Mouse (Mus musculus) forebrain, embryonic 16.5 days (tissue): ENCODE data around the gene Arpc2. TPM values are rescaled to one million over a fixed set of nuclear protein-coding genes. Genes with fewer than 3 reads are reported as not detected.

Experiments
- ATAC-seq: fragments of 200-750 bp; cut with Nextera tagmentation; 2 replicates; pipeline ENCODE4 v1.8.0; 2017; ENCODE audit warnings: mild to moderate bottlenecking, moderate library complexity
- H3K27ac ChIP-seq: fragments of 300-500 bp; sonication (generic); 2 replicates; pipeline ENCODE4 v1.5.1; 2014; ENCODE audit warnings: low read length, control low read depth
- H3K27me3 ChIP-seq: fragments of 300-500 bp; sonication (generic); replicated peaks from 2 replicates; pipeline ENCODE4 v1.6.1; 2014; ENCODE audit warnings: low read length; ENCODE audit not compliant: control insufficient read depth, insufficient read depth
- H3K36me3 ChIP-seq: fragments of 300-500 bp; sonication (generic); 2 replicates; pipeline ENCODE4 v1.6.1; 2014; ENCODE audit not compliant: control insufficient read depth, insufficient read depth
- H3K4me1 ChIP-seq: fragments of 300-500 bp; sonication (generic); replicated peaks from 2 replicates; pipeline ENCODE4 v1.6.1; 2014; ENCODE audit warnings: low read length; ENCODE audit not compliant: control insufficient read depth, insufficient read depth
- H3K4me2 ChIP-seq: fragments of 300-500 bp; sonication (generic); 2 replicates; pipeline ENCODE4 v1.6.1; 2014; ENCODE audit warnings: mild to moderate bottlenecking, low read length, control low read depth
- H3K4me3 ChIP-seq: fragments of 300-500 bp; sonication (generic); replicated peaks from 2 replicates; pipeline ENCODE4 v1.5.1; 2014; ENCODE audit warnings: mild to moderate bottlenecking, low read length, control low read depth
- H3K9ac ChIP-seq: fragments of 300-500 bp; sonication (generic); replicated peaks from 2 replicates; pipeline ENCODE4 v1.6.1; 2014; ENCODE audit warnings: low read depth, low read length, control low read depth
- H3K9me3 ChIP-seq: fragments of 300-500 bp; sonication (generic); 2 replicates; pipeline ENCODE4 v1.6.1; 2016; ENCODE audit warnings: low read length; ENCODE audit not compliant: control insufficient read depth
- WGBS: fragments of 180-500 bp; shearing (Covaris S2); extraction: QIAGEN DNeasy Blood & Tissue Kit; methylation state at CpG from one replicate; pipeline ENCODE4 v1.1.7; 2014; 5-methylcytosine and 5-hydroxymethylcytosine counted together
- polyA plus RNA-seq: library from polyadenylated mRNA; unstranded; fragments of >200 nt; fragmentation: Nextera tagmentation; extraction: Ambion mirVana; gene quantifications from 2 replicates; pipeline ENCODE4 v1.2.1, GENCODE M21; 2015

Arpc2 gene
- polyA plus RNA-seq, result 413 and 455 TPM in 2 replicates

- 2% methylated on average over 45 of the region's 55 CpGs for WGBS
- no peaks in the 10 kb centered on the region for H3K27me3 ChIP-seq
- ATAC-seq, result peak; percentile 96
- peak within 1 kb of the TSS; percentile 91 for H3K9ac ChIP-seq
- H3K4me2 ChIP-seq, result peak within 1 kb of the TSS; percentile 82
- H3K27ac ChIP-seq, result peak within 1 kb of the TSS; percentile 82
- H3K4me1 ChIP-seq, result peaks cover 31% of the 10 kb centered on the region
- no peaks in the 10 kb centered on the region for H3K9me3 ChIP-seq
- no peaks in the 10 kb centered on the region for H3K36me3 ChIP-seq
- H3K4me3 ChIP-seq, result peak within 1 kb of the TSS; percentile 99
Measured at GRCm38 (mm10) chr1:74235938-74236589, at the start of gene Arpc2. Gene Arpc2 (plus strand): TSS chr1:74236084.

- Histone ChIP-seq H3K27ac (no peak overlapping the region), H3K27me3 (no peaks in the 10 kb centered on the region), H3K9me3 (no peaks in the 10 kb centered on the region), H3K4me3 (no peak overlapping the region), H3K4me2 (no peak overlapping the region), H3K4me1 (no peaks in the 10 kb centered on the region), H3K9ac (no peak overlapping the region), H3K36me3 (no peaks in the 10 kb centered on the region)
- ATAC-seq, result no peak
- 95% methylated on average over 7 of the region's 7 CpGs for WGBS
Measured at GRCm38 (mm10) chr1:74190471-74190870, 45.4 kb upstream of the Arpc2 start.

GRCm38 (mm10) chr1:74192711-74193110 lies 43.2 kb upstream of the Arpc2 start:
- H3K27me3 ChIP-seq, result no peaks in the 10 kb centered on the region
- no peaks in the 10 kb centered on the region for H3K9me3 ChIP-seq
- no peak overlapping the region for H3K4me3 ChIP-seq
- WGBS, result 84% methylated on average over 2 of the region's 2 CpGs
- ATAC-seq, result no peak
- H3K4me2 ChIP-seq, result no peak overlapping the region
- H3K27ac ChIP-seq, result no peak overlapping the region
- H3K36me3 ChIP-seq, result no peaks in the 10 kb centered on the region
- no peak overlapping the region for H3K9ac ChIP-seq
- no peaks in the 10 kb centered on the region for H3K4me1 ChIP-seq

DNA sequence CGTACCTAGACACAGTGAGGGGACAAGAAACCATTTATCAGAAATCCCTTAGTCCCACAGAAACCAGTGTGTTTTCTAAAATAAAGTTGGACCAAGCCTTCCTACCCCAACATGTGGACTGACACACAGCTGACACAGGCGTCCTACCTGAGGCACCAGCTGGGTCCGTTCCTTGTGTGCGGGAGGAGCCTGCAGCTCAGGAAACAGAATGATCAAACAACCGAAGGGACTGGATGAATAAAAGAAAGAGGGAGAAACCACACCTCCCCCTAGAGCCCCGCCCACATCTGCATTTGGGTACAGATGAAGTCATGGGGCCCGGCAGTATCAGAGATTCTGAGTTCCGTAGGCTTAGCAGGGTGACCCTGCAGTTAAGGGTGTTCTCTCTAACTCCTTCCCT lies 41.4 kb upstream of the Arpc2 start, which contains the start of gene Cxcr1:
Gene Cxcr1 (minus strand): TSS at position 187 of the 400 bp plus-strand sequence.
- Histone ChIP-seq H3K9me3 (no peaks in the 10 kb centered on the region), H3K4me3 (no peak within 1 kb of the TSS), H3K4me2 (no peak within 1 kb of the TSS), H3K9ac (no peak within 1 kb of the TSS), H3K36me3 (no peaks in the 10 kb centered on the region), H3K4me1 (no peaks in the 10 kb centered on the region), H3K27me3 (no peaks in the 10 kb centered on the region), H3K27ac (no peak within 1 kb of the TSS)
- ATAC-seq, result no peak
- WGBS, result 69% methylated on average over 8 of the region's 8 CpGs

GRCm38 (mm10) chr1:74195961-74196360 lies 39.9 kb upstream of the Arpc2 start:
- no peaks in the 10 kb centered on the region for H3K27me3 ChIP-seq
- no peak overlapping the region for H3K4me2 ChIP-seq
- no peak overlapping the region for H3K27ac ChIP-seq
- 49% methylated on average over 7 of the region's 7 CpGs for WGBS
- H3K4me3 ChIP-seq, result no peak overlapping the region
- no peaks in the 10 kb centered on the region for H3K4me1 ChIP-seq
- H3K36me3 ChIP-seq, result no peaks in the 10 kb centered on the region
- ATAC-seq, result no peak
- no peak overlapping the region for H3K9ac ChIP-seq
- no peaks in the 10 kb centered on the region for H3K9me3 ChIP-seq

DNA sequence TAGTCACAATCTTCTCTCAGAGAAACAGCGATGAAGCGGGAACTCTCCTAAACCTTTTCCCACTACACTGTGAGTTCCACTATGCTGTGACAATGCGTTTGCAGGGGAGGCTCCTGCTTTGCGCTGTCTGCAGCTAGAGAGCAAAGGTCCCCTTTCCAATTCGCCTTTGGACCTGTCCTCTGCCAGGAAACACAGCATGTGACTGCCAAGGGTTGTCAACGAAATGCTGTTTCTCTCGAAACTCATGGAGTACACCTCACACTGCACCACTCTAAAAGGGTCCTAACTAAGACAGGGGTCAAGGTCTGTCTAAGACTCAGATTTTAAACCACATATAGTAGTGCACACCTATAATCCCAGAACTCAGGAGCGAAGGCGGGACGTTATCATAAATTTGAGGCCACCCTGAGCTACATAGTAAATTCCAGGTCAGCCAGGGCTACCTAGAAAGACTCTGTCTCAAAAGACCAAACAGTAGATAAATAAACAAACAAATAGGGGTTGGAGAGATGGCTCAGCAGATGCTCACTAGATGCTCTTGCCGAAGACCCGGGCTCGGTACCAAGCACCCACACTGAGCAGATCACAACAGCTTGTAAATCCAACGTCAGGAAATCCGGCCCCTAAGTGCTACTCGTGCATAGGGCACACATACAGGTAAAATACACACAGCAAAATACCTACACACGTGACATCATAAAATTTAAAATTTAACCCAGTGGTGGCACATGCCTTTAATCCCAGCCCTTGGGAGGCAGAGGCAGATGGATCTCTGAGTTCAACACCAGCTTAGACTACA lies 39.1 kb upstream of the Arpc2 start:
- no peaks in the 10 kb centered on the region for H3K4me1 ChIP-seq
- H3K9me3 ChIP-seq, result no peaks in the 10 kb centered on the region
- H3K9ac ChIP-seq, result no peak overlapping the region
- H3K4me3 ChIP-seq, result no peak overlapping the region
- 83% methylated on average over 17 of the region's 17 CpGs for WGBS
- no peak overlapping the region for H3K27ac ChIP-seq
- H3K4me2 ChIP-seq, result no peak overlapping the region
- no peaks in the 10 kb centered on the region for H3K27me3 ChIP-seq
- no peaks in the 10 kb centered on the region for H3K36me3 ChIP-seq
- no peak for ATAC-seq

- H3K36me3 ChIP-seq, result no peaks in the 10 kb centered on the region
- no peaks in the 10 kb centered on the region for H3K27me3 ChIP-seq
- 80% methylated on average over 12 of the region's 12 CpGs for WGBS
- no peak overlapping the region for H3K4me2 ChIP-seq
- no peaks in the 10 kb centered on the region for H3K4me1 ChIP-seq
- H3K9ac ChIP-seq, result no peak overlapping the region
- H3K27ac ChIP-seq, result no peak overlapping the region
- no peaks in the 10 kb centered on the region for H3K9me3 ChIP-seq
- no peak overlapping the region for H3K4me3 ChIP-seq
- no peak for ATAC-seq
Measured at GRCm38 (mm10) chr1:74197726-74198470, 38.0 kb upstream of the Arpc2 start.

DNA sequence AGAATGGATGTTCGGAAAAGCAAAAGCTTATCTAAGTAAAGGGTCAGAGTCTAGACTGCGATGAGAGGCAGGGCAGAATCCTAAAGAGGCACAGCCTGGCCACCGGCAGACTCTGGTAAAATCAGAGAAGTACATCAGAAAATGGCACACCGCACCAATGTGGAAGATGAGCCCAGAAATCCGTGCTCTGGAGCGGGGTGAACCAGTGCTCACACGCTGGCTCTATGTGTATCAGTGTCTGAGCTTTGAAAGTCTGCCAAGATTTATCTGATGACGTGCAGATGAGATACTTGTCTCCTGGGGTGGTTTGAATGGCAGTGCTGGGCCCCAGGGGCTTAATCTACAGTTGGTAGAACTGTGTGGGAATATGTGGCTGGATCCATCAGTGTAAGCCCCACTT lies 36.8 kb upstream of the Arpc2 start:
- H3K9me3 ChIP-seq, result no peaks in the 10 kb centered on the region
- H3K4me1 ChIP-seq, result no peaks in the 10 kb centered on the region
- H3K9ac ChIP-seq, result no peak overlapping the region
- no peak overlapping the region for H3K4me2 ChIP-seq
- H3K36me3 ChIP-seq, result no peaks in the 10 kb centered on the region
- peak; percentile 58; the same call in 1 of the 2 replicates for ATAC-seq
- 69% methylated on average over 8 of the region's 8 CpGs for whole genome bisulfite sequencing
- no peak overlapping the region for H3K27ac ChIP-seq
- no peak overlapping the region for H3K4me3 ChIP-seq
- H3K27me3 ChIP-seq, result no peaks in the 10 kb centered on the region
